Mouse (Mus musculus): ENCODE measurements at regions not wholly inside any gene's neighbourhood (a gene's known extent, or its start where the extent isn't known, plus 50 kb on each side); places are given as distances from the start of the nearest gene placed in this dataset.

DNA sequence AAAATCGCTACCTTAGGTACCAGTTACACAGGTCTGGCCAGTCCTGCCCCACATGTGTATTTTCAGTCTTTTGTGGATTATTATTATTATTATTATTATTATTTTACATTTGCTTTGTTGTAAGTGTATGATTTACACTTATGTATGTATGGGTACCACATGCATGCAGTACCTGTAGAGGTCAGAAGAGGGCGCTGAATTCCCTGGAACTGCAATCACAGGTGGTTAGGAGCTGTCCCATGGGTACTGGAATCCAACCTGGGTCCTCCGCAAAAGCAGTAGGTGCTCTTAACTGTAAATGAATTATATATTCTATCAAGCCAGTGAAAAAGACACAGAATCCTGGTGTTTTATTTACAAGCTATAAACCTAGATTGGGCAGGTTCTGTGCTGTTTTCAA lies 131.4 kb upstream of the Psmd7 start:
- DNase-seq, result peak; percentile 1

GRCm38 (mm10) chr8:107726716-107727115 lies 138.5 kb upstream of the Psmd7 start:
- peak; percentile 0 for DNase-seq

- DNase-seq, result no peak
These were observed 139.0 kb upstream of the Psmd7 start for GRCm38 (mm10) chr8:107727276-107727675.

DNA sequence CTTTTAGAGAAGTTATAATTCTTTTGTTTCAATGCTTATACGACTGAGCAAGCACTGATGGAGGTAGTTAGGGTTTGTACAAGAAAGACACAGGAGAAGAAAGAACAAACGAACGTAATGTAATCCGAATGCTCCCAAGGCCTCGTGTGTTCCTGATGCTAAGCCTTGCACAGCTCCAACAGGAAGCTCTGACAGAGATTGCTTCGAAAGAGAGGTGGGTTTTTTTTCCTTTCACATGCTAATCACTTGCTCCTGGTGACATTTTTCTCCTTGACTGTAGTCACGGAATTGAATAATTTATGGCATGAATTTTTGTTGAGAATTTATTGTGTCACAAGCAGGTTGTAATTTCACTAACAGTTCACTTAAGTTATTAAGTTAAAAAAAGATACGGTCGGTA lies 150.8 kb upstream of the Psmd7 start:
- DNase-seq, result no peak

DNA sequence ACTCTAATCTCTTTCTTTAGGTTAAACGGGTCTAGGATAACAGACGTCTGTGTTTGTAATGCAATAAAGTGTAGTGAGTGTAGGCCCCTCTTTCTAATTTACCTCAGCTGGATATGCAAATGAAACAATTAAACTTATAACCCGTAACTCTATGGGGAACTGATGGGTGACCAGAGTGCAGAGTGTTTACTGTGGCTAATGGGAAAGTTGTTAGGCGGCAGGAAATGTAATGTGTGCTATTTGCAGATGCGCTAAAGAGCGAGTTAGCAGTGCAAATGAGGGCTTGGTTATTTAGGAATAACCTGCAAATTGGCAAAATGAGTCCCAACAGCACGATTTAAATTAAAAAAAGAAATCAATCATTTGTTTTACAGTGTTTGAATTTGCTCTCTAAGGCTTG lies 168.8 kb upstream of the Psmd7 start:
- no peak for DNase-seq

- no peak for DNase-seq
These were observed 170.4 kb upstream of the Psmd7 start for GRCm38 (mm10) chr8:107758637-107759036.

- DNase-seq, result no peak
These were observed 165.5 kb upstream of the Zfhx3 start for GRCm38 (mm10) chr8:107776906-107777305.

DNA sequence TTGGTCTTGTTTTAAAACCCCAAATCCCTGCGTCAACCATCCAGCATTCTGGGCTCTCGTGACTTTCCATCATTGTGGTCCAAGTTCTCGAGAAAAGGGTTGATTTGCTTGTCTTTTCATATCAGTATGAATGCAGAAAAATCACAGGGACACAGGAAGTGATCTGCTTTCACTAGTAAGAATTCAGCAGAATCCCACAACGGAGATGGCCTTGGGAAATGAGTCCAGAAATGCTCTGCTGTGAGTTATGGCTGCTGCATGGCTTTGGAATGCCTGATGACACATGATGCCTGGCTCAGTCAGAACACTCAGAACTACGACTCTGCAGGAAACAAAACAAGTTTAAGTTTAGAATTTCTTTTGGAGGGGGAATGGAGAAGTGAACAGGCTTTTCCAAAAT lies 156.7 kb upstream of the Zfhx3 start:
- peak; percentile 2 for DNase-seq

DNA sequence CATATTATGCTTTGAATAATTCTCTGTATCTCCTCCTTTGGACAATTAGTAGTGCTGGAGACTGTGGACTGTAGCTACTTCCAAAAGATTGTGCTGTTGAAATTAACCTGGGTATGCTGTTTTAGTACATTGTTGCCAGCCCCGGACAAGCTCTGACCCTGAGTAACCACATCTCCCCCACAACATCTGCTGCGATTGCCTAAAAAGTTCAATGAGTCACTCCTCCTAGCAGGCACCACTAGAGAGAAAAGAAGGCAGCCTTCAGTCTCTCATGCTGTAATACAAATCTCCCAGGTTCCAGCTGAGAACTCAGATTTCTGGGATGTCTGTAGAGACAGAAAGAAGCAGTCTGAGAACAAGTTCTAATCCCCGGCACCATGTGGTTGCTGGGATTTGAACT lies 150.2 kb upstream of the Zfhx3 start:
- no peak for DNase-seq

DNA sequence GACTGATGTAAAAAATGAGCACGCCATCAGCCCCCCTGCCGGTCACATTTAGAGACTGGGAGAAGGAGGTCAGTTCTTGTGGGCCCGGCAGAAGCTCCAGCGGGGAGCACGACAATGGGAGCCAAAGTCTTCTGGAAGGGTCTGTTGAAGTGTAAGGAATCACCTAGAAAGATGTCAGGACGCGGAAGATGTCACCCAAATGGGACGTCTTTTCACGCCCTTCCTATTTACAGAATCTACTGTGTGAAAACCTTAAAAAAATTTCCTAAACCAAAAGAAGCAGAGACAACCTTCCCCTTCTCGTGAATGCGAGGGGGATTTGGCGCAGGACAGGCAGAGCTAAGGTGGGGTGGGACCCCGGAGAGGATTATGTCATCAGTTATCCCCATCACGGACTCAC lies 127.5 kb upstream of the Zfhx3 start:
- no peak for DNase-seq

- no peak for DNase-seq
These were observed 126.7 kb upstream of the Zfhx3 start for GRCm38 (mm10) chr8:107815775-107816174.

GRCm38 (mm10) chr8:107817796-107818195 lies 124.6 kb upstream of the Zfhx3 start:
- DNase-seq, result no peak

- peak; percentile 14 for DNase-seq
These were observed 122.2 kb upstream of the Zfhx3 start for GRCm38 (mm10) chr8:107820174-107820760.

DNA sequence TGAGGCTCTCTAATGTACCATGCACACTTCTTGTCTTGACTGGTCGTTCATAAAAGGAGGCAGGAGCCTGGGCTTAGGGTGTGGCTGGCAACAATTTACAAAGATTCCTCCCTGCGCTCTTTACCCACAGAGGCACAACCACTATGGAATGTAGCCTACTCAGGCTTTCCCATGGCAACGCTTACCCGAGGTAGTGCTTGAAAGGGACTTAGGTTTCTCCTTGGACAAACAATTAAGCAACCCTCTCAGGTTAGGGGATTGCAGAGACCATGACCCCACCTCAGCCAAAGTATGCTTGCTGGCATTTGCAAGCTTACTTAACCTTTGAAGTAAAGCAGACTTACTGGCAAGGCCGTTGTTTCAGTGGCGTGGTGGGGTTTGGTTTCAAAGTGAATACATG lies 120.9 kb upstream of the Zfhx3 start:
- peak; percentile 78 for DNase-seq

DNA sequence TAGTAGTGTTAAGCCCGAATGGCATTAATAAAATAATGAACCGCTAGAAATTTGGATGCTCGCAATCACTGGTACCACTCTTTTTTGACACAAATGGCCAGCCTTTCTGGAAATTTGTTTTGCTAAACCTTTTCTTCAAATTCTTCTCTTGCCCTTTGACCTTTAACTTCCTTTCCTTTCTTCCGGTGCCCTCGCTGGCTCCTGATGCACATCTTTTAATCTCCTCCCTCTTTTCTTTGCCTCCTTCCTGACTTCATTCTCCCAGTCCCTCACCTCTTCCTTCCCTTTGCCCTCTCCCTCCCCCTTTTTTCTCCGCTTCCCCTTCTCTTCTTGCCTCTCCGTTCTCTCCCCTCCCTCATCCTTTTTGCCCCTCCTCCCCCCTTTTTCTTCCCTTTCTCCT lies 118.3 kb upstream of the Zfhx3 start:
- no peak for DNase-seq

GRCm38 (mm10) chr8:107824640-107825039 lies 117.8 kb upstream of the Zfhx3 start:
- no peak for DNase-seq

DNA sequence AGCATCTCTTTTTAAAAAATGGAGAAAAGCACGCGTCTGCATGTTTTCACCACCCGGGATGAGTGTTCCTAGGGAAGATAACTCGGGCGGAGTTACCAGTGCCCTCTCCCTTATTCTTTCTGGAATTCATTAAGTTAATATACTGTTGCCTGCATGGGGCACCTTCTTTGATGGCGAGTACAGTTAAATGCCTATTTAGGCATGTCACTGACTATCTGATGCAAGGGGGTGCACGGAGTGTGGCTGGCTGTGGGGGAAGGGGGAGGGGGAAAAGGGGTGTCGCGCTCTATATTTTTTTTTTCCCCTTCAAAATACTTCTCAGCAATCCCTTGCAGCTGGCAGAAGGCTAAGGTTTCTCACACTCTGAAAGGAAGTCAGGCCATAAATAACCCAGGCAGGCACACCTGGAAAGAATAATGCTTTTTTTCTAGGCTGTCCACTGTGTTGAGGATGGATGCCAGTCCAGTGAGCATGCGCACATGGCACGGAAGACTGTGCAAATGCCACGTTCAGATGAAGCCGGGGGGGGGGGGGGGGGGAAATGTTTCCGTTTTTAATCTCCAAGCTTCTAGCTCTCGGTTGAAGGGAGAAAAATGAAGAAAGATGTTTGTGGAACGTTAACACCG lies 114.8 kb upstream of the Zfhx3 start:
- no peak for DNase-seq

- no peak for DNase-seq
These were observed 113.9 kb upstream of the Zfhx3 start for GRCm38 (mm10) chr8:107828541-107828940.

GRCm38 (mm10) chr8:107833481-107833880 lies 109.0 kb upstream of the Zfhx3 start:
- DNase-seq, result no peak

DNA sequence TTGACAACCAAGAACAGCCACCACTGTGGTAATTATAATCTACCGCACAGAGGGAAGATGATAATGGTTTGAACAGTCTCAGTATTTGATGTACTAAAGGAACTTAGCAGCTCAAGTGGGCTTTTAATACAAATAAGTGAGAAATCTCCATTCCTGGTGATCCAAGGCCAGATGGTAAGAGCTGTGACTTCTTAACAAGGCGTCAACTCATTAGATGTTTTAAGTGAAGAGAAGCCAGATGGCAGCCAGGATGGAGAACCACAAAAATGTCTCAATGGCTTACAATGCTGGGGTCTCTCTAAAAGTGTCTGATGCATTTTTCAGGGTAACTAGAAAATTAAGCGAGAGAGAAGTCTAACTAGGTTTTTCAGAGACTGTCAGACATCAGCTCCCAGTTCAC lies 96.3 kb upstream of the Zfhx3 start:
- DNase-seq, result no peak

GRCm38 (mm10) chr8:107851236-107852043 lies 91.0 kb upstream of the Zfhx3 start:
- DNase-seq, result no peak

DNA sequence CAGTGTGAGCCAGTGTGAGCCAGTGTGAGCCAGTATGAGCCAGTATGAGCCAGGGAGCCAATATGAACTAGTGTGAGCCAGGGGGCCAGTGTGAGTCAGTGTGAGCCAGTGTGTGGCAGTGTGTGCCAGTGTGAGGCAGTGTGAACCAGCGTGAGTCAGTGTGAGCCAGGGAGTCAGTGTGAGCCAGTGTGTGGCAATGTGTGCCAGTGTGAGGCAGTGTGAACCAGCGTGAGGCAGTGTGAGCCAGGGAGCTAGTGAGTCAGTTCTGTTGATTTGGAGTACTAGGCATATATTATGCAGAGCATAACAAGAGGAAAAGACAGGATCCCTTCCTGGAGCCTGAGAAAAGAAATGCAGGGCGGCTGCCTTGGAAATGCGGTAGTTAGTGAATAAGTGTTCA lies 82.7 kb upstream of the Zfhx3 start:
- no peak for DNase-seq

DNA sequence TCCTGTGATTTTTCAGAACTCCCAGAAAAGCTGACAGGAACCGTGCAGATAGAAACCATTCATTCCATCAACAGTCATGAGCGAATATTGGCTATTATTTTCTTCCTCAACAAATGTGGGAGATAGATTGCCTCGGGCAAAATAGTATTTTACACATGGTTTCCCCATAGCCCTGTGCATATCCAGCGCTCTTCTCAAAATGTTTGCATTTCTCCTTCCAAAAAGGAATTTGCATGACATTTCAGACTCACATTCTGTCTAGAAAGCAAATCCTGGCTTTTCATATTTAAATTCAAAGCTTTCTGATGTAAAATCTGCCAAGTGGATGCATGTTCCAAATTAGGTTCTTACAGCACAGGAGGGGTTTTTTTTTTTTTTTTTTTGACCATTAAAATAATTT lies 82.2 kb upstream of the Zfhx3 start:
- DNase-seq, result no peak
